Mouse (Mus musculus): Measurements from ENCODE around the gene Ces1d.
"Not testable (repeated sequence)": the region's sequence is repeated elsewhere in the genome, so short reads cannot be mapped to it uniquely, and the experiment has no call there.

Ces1d gene

DNA sequence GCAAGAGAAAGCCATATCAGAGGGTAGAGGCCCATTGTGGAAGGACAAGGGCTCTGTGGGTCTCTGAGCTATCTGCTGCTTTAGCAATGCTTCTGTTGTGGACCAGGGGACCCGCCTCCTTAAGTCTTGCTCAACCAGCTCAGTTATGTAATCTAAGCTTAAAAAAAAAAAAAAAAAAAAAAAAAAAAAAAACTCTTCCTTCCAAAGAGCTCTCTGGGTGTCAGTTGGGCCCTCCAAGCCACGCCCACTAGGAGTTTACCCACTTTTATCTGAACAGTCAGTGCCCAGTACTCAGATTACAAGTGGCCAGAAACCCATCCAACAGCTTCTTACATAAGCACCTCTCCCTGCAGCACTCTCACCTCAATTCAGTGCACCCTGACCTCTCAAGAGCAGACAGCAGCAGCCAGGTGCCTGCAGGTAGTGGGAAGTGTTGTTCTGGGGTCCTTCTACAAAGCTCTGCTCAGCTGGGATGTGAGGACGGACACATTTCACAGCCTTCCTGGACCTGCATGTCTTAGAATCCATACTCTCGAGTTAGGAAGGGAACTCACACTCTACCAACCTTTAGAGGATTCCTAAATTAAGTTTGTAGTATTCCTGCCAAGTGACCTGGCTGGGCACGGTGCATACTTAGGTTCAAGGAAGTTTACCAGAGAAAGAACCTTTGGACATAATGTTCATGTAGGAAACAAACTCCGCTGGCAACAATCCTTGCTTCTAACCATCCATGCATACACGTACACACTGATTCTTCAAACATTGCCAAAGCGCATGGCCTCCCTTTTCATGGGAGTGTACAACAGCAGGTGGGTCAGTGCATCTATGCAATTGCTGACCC lies at the start of gene Ces1d:
Gene Ces1d (minus strand): TSS at position 154 of the 841 bp plus-strand sequence.
- DNase-seq (ENCODE audit: low spot score in 2 of 2): no peak

GRCm38 (mm10) chr8:93246057-93246456 lies 48.4 kb upstream of the Ces1d start:
- no peak for DNase-seq (ENCODE audit: low spot score in 2 of 2)

DNA sequence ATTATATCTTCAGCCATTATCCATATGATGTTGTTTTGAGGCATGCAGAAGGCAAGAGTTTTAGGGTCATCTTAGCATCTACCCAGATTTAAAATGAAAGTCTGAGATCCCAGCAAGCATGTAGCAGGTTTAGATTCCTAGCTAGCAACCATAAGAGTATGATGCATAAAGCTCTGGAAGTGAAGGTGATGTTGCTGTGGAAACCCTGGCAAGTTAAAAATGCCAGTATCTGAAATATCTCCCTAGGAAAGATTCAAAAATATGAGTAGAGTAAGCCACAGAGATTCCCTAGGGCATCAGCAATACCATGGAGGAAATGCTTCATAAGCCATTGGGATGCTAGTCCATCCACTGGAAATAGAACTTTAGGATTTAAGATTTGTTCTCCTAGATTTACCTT lies 42.2 kb upstream of the Ces1d start:
- DNase-seq (ENCODE audit: low spot score in 2 of 2): no peak

GRCm38 (mm10) chr8:93235681-93236080 lies 38.0 kb upstream of the Ces1d start:
- no peak for DNase-seq (ENCODE audit: low spot score in 2 of 2)

DNA sequence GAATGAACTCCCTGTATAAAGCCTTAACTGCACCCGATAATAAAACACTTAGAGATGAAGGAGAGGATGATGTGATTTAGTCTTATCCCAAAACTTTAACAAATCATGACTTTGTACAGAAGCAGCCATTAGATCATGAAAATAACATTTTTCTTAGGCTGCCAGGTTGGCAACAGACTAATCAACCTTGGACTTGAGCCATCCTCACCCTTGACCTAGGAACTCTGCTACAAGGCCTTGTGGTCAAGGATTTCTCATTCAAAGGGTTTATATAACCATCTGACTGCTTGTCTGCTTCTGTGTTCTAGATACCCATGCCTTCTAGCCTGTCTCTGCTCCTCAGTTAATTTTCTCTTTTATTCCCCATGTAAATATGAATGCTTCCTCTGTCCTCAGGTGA lies 37.1 kb upstream of the Ces1d start:
- DNase-seq (ENCODE audit: low spot score in 2 of 2): no peak

- DNase-seq (ENCODE audit: low spot score in 2 of 2): no peak
These were observed 36.4 kb upstream of the Ces1d start for GRCm38 (mm10) chr8:93234068-93234467.

DNA sequence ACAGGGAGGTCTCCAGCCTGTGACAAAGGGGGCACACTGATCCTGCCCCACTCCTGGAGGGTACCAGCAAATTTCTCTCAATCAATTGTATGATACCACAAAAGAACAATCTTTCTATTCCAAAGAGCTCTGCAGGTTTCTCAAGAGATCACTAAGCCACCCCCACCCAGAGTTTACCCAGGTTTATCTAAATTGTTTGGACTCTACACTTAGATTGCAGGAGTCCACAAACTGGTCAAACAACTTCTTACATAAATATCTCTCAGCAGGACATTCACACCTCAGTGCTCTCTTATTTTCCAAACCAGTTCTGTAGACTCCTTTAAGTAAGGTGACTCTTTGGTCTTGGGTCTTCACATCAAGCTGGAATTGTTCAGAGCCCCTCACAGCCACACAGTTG lies 31.8 kb upstream of the Ces1d start, which contains the start of gene Ces1e:
Gene Ces1e (minus strand): TSS at position 174 of the 400 bp plus-strand sequence.
- DNase-seq (ENCODE audit: low spot score in 2 of 2): no peak

DNA sequence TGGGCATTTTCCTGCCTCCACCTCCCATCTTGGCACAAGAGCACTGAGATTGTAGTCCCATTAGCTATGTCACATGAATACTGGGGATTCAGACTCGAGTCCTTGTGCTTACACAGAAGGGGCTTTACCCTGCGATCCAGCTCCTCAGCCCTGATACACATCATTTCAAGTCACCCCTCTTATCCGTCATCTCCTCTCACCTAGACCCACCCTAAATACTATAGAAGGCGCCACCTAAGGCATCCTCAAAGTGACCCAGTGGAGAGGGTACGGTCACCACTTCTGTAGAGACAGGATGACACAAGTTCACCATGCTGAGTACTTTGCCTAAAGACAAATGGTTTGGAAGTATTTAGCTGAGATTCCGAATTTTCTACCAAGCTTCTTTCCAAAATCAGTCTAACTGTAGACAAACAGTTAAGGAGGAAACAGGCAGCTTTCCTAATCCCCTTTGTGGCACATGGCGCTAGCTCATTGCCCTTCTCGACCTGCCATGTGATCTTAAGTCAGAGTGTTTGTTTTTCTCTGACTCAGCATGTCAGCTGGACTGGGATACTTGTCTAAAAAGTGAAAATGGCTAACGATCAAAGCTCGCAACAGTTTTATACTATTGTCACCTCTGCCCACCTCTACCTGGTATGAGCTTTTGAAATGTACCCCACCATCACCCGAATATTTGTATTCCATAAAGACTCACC lies 31.2 kb upstream of the Ces1d start:
- no peak for DNase-seq (ENCODE audit: low spot score in 2 of 2)

DNA sequence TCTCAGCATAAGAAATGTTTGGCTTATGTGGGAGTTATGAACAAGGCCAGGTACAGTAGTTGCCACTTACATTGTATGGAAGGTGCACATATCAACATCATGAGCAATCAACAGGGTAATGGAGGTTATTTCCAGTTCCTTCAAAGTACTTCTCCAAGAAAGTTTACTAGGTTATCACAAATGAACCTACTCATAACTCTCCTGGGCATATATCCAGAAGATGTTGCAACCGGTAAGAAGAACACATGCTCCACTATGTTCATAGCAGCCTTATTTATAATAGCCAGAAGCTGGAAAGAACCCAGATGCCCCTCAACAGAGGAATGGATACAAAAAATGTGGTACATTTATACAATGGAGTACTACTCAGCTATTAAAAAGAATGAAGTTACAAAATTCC lies 28.8 kb upstream of the Ces1d start:
- not testable (repeated sequence) for DNase-seq (ENCODE audit: low spot score in 2 of 2)

DNA sequence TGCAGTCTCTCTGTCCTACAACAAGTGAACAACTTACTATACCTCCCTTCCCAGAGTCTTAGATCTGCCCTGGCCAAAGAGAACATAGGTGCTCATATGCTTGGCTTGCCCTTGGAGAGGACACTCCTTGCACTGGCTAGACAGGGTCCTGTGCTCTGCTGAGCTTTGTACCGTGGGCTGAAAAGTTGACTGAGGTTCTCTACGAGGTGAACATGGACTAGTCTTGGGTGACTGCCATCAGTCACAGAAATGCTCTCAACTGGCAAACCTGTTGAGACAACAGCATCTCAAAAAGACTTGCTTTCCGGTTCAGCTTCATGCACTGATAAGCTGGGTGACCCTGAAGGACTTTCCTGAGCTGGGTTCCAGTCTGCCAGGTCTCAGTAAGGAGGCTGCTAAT lies 24.3 kb upstream of the Ces1d start:
- no peak for DNase-seq (ENCODE audit: low spot score in 2 of 2)

DNA sequence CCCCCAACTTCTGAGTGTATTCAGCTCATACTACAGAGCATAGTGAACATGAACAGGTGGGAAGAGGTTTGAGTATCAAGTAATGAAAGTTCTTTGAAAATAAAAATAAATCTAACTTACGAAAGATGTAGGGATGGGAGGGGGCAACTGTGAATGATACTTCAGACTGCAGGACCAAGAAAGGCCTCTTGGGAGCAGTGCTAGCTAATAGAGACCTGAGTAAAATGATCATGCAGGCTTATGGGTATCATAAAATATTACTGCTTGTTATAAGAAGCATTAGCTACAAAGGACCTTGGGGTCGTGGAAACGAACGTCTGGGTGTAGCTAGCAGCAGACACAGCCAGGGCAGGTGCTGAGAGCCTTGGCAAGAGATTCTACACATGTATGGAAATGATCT lies 20.2 kb upstream of the Ces1d start:
- DNase-seq (ENCODE audit: low spot score in 2 of 2): no peak

DNA sequence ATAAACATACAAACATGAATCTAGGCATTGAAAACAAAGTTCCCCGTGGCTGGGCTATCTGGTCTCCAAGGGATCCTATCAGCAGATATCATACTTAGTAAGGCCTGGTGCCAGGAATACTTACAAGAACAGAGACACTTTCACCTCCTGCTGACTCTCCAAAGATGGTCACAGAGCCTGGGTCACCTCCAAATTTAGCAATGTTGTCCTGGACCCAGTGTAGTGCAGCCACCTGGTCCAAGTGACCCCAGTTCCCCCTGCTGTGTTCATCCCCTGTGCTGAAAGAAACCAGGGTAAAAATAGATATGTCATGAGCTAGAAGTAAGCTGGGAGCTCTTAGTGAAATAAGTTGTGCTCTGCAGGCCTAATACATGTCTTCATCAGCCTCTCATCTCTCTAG lies 19.7 kb upstream of the Ces1d start:
- no peak for DNase-seq (ENCODE audit: low spot score in 2 of 2)

DNA sequence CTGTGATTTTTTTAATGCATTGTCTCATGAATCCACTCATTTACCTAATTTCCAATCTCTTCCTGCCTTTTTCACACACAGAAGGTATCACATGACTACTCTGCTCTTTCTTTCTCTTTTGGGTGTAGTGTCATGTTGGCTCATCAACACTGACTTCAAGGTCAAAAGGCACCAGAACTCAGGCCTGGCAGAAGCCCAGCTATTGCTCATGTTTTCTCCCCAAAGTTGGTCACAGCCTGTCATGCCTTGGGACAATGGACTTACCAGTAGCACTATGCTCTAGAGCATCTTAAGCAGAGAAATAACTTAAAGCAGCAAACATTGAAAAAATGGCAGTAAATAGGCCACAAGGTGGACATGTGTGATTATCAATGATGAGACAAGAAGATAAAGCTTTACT lies 13.5 kb upstream of the Ces1d start:
- DNase-seq (ENCODE audit: low spot score in 2 of 2): no peak

DNA sequence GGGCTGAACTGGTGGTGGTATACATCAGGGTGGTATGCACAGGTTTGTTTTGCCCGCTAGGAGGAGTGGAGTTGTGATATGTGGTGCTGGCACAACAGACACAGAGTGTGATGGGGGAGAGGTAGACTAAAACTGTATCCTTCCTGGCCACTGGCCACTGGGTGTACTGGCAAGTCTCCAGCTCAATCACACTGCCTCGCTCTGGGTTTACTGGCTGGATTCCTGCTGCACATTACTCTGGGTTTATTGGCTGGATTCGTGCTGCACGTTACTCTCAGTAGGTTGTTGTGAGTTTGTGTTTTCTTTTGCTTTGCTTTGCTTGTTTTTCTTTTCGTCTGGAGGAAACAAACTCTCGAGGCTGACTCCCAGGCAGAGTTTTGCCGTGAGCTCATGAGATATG lies 1.5 kb upstream of the Ces1d start:
- DNase-seq (ENCODE audit: low spot score in 2 of 2): not testable (repeated sequence)

DNA sequence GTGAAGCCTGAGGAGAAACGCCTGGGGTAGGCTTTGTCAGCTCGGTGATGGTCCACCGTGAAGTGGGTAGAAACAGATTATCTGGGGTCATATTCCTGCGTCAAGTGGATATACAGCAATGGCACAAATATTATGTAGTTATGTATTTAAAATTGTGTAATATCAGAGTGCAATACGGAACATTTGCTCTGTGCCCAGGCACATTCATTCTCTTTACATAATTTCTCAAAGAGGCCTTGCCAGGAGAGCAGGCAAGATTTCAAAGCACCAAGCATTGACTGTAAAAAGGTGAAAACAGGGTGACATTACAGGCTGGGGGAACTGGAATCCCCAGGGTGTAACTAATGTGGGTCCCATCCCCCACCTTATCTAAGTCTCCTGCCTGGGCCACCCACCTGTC lies 1.2 kb downstream of the Ces1d start:
- DNase-seq (ENCODE audit: low spot score in 2 of 2): no peak

DNA sequence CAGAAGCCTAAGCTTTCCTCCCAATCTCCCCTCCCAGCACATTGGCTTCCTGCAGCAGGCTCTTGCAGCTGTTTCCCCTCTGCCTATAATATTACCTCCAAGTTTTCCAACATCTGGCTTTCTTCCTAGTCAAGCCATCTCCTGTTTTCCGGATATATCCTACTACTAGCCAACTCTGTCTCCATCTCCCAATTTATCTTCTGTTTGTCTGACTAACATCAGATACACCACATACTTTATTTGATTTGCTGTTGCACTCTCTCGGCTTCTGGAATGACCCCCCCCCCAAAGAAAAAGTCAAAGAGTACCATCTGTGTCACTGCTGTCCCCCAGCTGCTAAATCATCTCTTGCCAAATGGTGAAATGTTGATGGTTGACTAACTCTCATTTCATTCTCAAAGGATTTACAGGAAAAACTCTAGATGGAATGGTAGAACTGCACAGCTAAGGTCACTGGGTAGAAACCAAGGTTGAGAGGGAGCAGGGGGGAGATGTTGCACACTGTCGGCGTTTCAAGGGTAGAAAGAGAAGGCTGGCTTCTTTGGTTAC lies 17.0 kb downstream of the Ces1d start:
- DNase-seq (ENCODE audit: low spot score in 2 of 2): no peak

DNA sequence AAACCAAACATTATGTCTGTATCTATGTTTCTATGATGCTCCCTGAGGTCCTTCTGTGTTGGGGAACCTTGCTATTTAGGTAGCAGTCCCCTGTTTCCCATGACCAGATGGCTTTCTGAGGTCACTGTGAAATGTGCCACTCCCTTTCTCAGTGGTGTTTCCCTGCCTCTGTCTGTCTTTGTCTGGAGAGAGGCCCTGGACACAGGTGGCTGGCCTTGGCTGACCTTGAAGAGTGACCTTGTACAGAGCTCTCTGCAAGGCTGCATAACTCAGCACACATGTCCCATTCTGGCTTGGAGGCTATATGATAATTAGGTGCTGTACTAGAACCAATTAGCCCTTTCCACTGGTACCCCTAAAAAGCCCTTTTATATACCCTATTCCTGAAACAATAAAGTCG lies 21.0 kb downstream of the Ces1d start:
- DNase-seq (ENCODE audit: low spot score in 2 of 2): no peak

DNA sequence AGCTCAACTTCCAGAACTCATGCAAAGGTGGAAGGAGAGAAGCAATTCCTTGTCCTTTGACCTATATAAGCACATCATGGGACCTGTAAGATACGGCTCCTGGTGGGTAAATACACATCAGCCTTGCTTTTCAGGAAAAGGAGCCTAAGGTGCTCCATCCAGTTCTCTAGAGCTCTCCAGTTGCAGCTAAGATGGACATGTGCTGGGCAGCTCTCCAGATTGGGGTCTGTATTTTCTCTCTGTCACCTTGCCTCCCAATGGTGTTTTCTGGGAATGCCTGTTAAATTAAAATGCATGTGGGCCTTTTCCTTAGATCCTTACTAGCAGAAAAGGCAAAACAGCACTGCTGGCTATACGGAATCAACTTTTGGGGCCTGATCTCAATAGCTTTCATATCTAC lies 23.1 kb downstream of the Ces1d start:
- DNase-seq (ENCODE audit: low spot score in 2 of 2): no peak

DNA sequence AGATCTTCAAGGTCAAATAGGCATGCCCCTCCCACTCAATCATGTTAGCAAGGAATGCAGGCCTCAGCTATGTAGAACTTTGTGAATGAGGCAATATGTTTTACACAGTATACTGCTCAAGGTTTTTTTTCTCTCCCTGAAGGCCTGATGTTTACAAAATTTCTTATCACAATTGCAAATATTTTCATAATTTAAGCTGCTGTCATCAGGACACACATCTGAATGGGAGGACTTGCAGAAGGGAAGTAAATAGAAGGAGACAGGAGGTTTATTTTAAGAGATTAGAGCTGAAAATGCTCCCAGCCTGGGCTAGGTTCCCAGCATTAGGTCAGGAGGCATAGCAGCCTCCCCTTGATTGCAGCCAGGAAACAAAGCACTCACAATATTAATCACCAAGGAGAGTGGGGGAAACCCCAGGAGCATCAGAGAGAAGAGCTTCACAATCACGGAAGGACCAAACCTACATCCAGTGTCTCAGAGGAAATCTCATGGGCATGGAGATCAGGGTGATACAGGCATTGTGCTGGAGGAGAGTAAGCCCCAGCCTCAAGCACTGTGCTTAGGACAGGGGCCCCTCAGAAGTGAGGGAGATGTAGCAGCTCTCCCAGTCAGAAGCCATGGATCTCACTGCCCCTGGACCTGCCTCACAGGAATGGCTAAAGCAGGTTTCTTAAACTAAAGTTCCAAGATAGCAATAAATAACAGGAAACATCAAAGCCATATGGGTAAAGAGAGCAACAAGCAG lies 25.6 kb downstream of the Ces1d start:
- no peak for DNase-seq (ENCODE audit: low spot score in 2 of 2)

GRCm38 (mm10) chr8:93163363-93163762 lies 34.3 kb downstream of the Ces1d start:
- no peak for DNase-seq (ENCODE audit: low spot score in 2 of 2)

- DNase-seq (ENCODE audit: low spot score in 2 of 2): no peak
These were observed 46.2 kb downstream of the Ces1d start for GRCm38 (mm10) chr8:93151401-93151800.

DNA sequence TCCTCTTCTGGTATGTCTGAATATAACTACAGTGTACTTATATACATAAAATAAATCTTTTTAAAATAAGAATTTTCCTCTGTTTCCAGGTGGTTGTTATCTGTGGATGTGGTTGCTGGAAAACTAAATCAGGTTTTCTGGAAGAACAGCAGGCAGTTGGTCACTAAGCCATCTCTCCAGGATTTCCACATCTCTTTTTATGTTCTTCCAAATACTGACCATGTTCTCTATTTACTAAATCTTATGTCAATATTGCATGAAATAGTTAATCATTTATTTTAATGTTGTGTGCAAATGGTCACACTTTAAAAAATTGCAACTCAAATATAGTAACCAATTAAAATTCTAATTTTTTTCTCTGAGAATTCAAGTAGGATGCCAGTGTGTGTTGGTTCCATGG lies 50.3 kb downstream of the Ces1d start:
- DNase-seq (ENCODE audit: low spot score in 2 of 2): no peak

All from frontal cortex, postnatal 10 days (tissue).